8 mouse cellular contexts compared by ENCODE assay signal in genomic region chr8:104250439-104251367, GRCm38 (mm10). TPM values are rescaled to one million over a fixed set of nuclear protein-coding genes. Genes with fewer than 3 reads are reported as not detected.
DNase-seq lines count a peak whose midpoint lies in the region; ATAC-seq and TF ChIP-seq lines count a peak whose summit lies in the region.

TSS of gene Cklf (plus strand) at chr8:104250861.

- ATAC-seq in forebrain, embryonic 13.5 days, result peak; percentile 84
- ATAC-seq in neutrophil, adult 5-6 weeks (ENCODE audit: extremely low read depth, insufficient number of reproducible peaks, low FRiP score, poor library complexity, severe bottlenecking), result peak; percentile 31

- peak; percentile 96 for TF ChIP-seq POLR2A in ES-Bruce4 (IDR thresholded peaks at IDR 0.05; ENCODE audit: insufficient read depth, low read length)
- peak; percentile 55; the same call in 1 of the 2 replicates for TF ChIP-seq POLR2A in lung, adult 2 months (IDR thresholded peaks at IDR 0.05; ENCODE audit: borderline replicate concordance, extremely low read depth, low read depth, low read length)

- H3K9me3 ChIP-seq in ES-Bruce4 (replicated peaks; ENCODE audit: control insufficient read depth, insufficient read depth, low read length, poor library complexity, severe bottlenecking), result no peaks in the 10 kb centered on the region
- H3K9me3 ChIP-seq in forebrain, embryonic 13.5 days (replicated peaks), result no peaks in the 10 kb centered on the region

- peak within 1 kb of the TSS; percentile 95 for H3K4me3 ChIP-seq in ES-Bruce4 (ENCODE audit: low read depth, low read length)
- peak within 1 kb of the TSS; percentile 60 for H3K4me3 ChIP-seq in forebrain, embryonic 13.5 days
- H3K4me3 ChIP-seq in lung, adult 2 months (replicated peaks; ENCODE audit: extremely low read depth, low read depth, low read length), result peak within 1 kb of the TSS; percentile 89

- intact Hi-C loops in heart, postnatal 10 days (cut with DNase I), result loop anchor here (2.0 to 5.0 kb wide), 2 partner anchors 90 to 192 kb away; partner anchors contain the start of gene Dync1li2

- H3K4me1 ChIP-seq in ES-Bruce4 (ENCODE audit: control insufficient read depth, insufficient read depth, low read length), result no peaks in the 10 kb centered on the region
- H3K4me1 ChIP-seq in forebrain, embryonic 13.5 days, result peaks cover 25% of the 10 kb centered on the region
- H3K4me1 ChIP-seq in lung, adult 2 months (ENCODE audit: control insufficient read depth, insufficient read depth, low read length), result peaks cover 5% of the 10 kb centered on the region

- TF ChIP-seq CTCF in ES-Bruce4 (IDR thresholded peaks at IDR 0.05; ENCODE audit: low read depth, low read length), result no peak
- TF ChIP-seq CTCF in lung, adult 2 months (IDR thresholded peaks at IDR 0.05; ENCODE audit: insufficient read depth, low read length), result no peak

- no peaks in the 10 kb centered on the region for H3K27me3 ChIP-seq in ES-Bruce4 (ENCODE audit: control insufficient read depth, insufficient read depth, low read length, poor library complexity, severe bottlenecking)
- no peaks in the 10 kb centered on the region for H3K27me3 ChIP-seq in forebrain, embryonic 13.5 days

- TF ChIP-seq EP300 in ES-Bruce4 (IDR thresholded peaks at IDR 0.05; ENCODE audit: insufficient read depth, low read depth, low read length), result 0 out of 2 replicates have a peak, but pooled peaks have one; percentile 5

- H3K4me2 ChIP-seq in forebrain, embryonic 13.5 days, result peak within 1 kb of the TSS; percentile 71

- H3K9ac ChIP-seq in ES-Bruce4 (ENCODE audit: low read depth, poor library complexity, severe bottlenecking), result peak within 1 kb of the TSS; percentile 60
- H3K9ac ChIP-seq in forebrain, embryonic 13.5 days, result peak within 1 kb of the TSS; percentile 71

- peak within 1 kb of the TSS; percentile 60 for H3K27ac ChIP-seq in ES-Bruce4 (ENCODE audit: insufficient read depth, low read length)
- peak within 1 kb of the TSS; percentile 46; the same call in 1 of the 2 replicates for H3K27ac ChIP-seq in forebrain, embryonic 13.5 days

- H3K36me3 ChIP-seq in ES-Bruce4 (ENCODE audit: control insufficient read depth, insufficient read depth, low read length, poor library complexity, severe bottlenecking), result no peaks in the 10 kb centered on the region
- no peaks in the 10 kb centered on the region for H3K36me3 ChIP-seq in forebrain, embryonic 13.5 days (ENCODE audit: poor library complexity, severe bottlenecking)

- DNase-seq in c-Kit-positive CD71-positive TER-119-positive erythroid progenitor cells, embryonic 14.5 days (ENCODE audit: low spot score), result peak; percentile 89
- peak; percentile 88 to 89 for DNase-seq in heart, postnatal 10 days
- DNase-seq in large intestine, adult 2 months (ENCODE audit: low read depth, low spot score), result peak; percentile 70
- DNase-seq in lung, adult 2 months, result peak; percentile 85
- DNase-seq in thymus, adult 18-20 months, result peak; percentile 64 to 75

- 3% methylated on average over 41 of the region's 41 CpGs for WGBS in forebrain, embryonic 13.5 days
- 4% methylated on average over 41 of the region's 41 CpGs for WGBS in large intestine, adult 2 months
- whole genome bisulfite sequencing in lung, adult 2 months, result 3% methylated on average over 41 of the region's 41 CpGs

RNA-seq across cellular contexts. Expression of gene Cklf, which starts in this region (rescaled TPM):
- 20.4 and 21.0 TPM in 2 replicates for polyA plus RNA-seq in ES-Bruce4 (2011; ENCODE audit: insufficient read depth, insufficient read length, low read depth, missing spikeins)
- 41.3 and 44.1 TPM in 2 replicates for polyA plus RNA-seq in forebrain, embryonic 13.5 days (2015; fragmentation: Nextera tagmentation; extraction: Ambion mirVana)
- total RNA-seq in heart, postnatal 10 days (2021), result 10 to 100 TPM; 10.1 to 10.6 TPM
- 2.8 and 4.1 TPM in 2 replicates for polyA plus RNA-seq in large intestine, adult 2 months (2012; rRNA removed)
- polyA plus RNA-seq in lung, adult 2 months (2012; rRNA removed), result 6.1 and 9.5 TPM in 2 replicates
- 82.9 and 88.5 TPM in 2 replicates for total RNA-seq in neutrophil, adult 5-6 weeks (2017)

Comparison
In these comparisons a context has a peak if more than half of its experiments do, and no peak if none do; other contexts are left out.
1. Peak in every context shown above with its lines: DNase-seq, ATAC-seq, H3K4me3 ChIP-seq and H3K27ac ChIP-seq.